9 mouse cellular contexts compared by ENCODE assay signal in the genomic region with DNA sequence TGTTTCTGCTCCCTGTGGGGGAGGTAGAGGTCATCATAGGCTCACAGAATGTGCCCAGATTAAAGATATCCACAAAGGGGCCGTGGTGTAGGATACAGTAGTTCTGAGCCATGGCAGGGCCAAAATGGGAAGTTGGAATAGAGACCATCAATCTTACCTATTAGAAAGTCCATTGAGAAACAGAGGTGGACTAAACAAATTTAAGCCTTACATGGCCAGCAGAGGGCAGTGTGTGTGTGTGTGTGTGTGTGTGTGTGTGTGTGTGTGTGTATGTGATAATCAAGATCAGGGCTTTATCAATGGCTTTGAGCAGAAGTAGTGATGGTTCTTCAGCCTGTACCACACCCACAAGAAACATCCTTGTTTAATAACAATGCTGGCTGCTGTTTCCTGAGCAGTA. TPM values are rescaled to one million over a fixed set of nuclear protein-coding genes. Genes with fewer than 3 reads are reported as not detected.
DNase-seq lines count a peak whose midpoint lies in the region; ATAC-seq and TF ChIP-seq lines count a peak whose summit lies in the region.
"Had no signal": no experiment of that assay in that cellular context is flagged by ENCODE, and none has a peak within 500 bp of the region (broad histone marks: within the 10 kb centered on the region; RNA-seq: fewer than 3 reads in every experiment).

No protein-coding gene starts in this region.

- TF ChIP-seq EP300 in CH12.LX (IDR thresholded peaks at IDR 0.05; ENCODE audit: low read length): no peak

- no peak overlapping the region for H3K9ac ChIP-seq in kidney, embryonic 15.5 days
- no peak overlapping the region for H3K9ac ChIP-seq in CH12.LX (ENCODE audit: insufficient read depth, low read depth)
- H3K9ac ChIP-seq: embryonic facial prominence, embryonic 15.5 days; limb, embryonic 15.5 days had no signal

- no peaks in the 10 kb centered on the region for H3K27me3 ChIP-seq in kidney, embryonic 15.5 days
- H3K27me3 ChIP-seq in CH12.LX (replicated peaks): peaks cover 50% of the 10 kb centered on the region
- H3K27me3 ChIP-seq: embryonic facial prominence, embryonic 15.5 days; limb, embryonic 15.5 days had no signal

- TF ChIP-seq RAD21 in CH12.LX (IDR thresholded peaks at IDR 0.05; ENCODE audit: low read depth, low read length): peak; percentile 46

- peak in 1 of 2 experiments; percentile 75; a peak in 2 of 4 replicates for TF ChIP-seq CTCF in CH12.LX (conservative IDR thresholded peaks at IDR 0.05 in 1 of 2, IDR thresholded peaks at IDR 0.05 in 1 of 2; ENCODE audit: low read depth in 2 of 2, low read length in 2 of 2)
- 0 out of 2 replicates have a peak, but pooled peaks have one; percentile 12 for TF ChIP-seq CTCF in bone marrow, adult 2 months (IDR thresholded peaks at IDR 0.05; ENCODE audit: control insufficient read depth, insufficient read depth, low read length)

- peaks cover 13% of the 10 kb centered on the region for H3K4me1 ChIP-seq in kidney, embryonic 15.5 days
- no peaks in the 10 kb centered on the region for H3K4me1 ChIP-seq in CH12.LX (ENCODE audit: control insufficient read depth in 1 of 2, insufficient read depth in 2 of 2)
- H3K4me1 ChIP-seq in bone marrow, adult 2 months (ENCODE audit: control insufficient read depth, insufficient read depth, low read length): no peaks in the 10 kb centered on the region; the same call in 1 of the 2 replicates

- H3K4me3 ChIP-seq in kidney, embryonic 15.5 days (replicated peaks): no peak overlapping the region
- H3K4me3 ChIP-seq in CH12.LX (replicated peaks in 1 of 3; ENCODE audit: low read depth in 2 of 3, low read length in 2 of 3, poor library complexity in 1 of 3): no peak overlapping the region
- no peak overlapping the region for H3K4me3 ChIP-seq in bone marrow, adult 2 months (replicated peaks; ENCODE audit: control insufficient read depth, low read depth, low read length)
- H3K4me3 ChIP-seq: embryonic facial prominence, embryonic 15.5 days; limb, embryonic 15.5 days had no signal

- H3K27ac ChIP-seq in kidney, embryonic 15.5 days: no peak overlapping the region
- H3K27ac ChIP-seq in CH12.LX (ENCODE audit: insufficient read depth, low read depth): no peak overlapping the region
- no peak overlapping the region for H3K27ac ChIP-seq in bone marrow, adult 2 months (ENCODE audit: control insufficient read depth, insufficient read depth, low read depth, low read length, poor library complexity)
- H3K27ac ChIP-seq: embryonic facial prominence, embryonic 15.5 days; limb, embryonic 15.5 days had no signal

- dilution Hi-C loops in CH12.LX (cut with MboI; ENCODE audit: extremely low pct_ligation_motif_present, extremely low pct_unique_long_range_greater_than_20kb, low sequenced_read_pairs): no loop called here

- no peaks in the 10 kb centered on the region for H3K36me3 ChIP-seq in kidney, embryonic 15.5 days
- no peaks in the 10 kb centered on the region for H3K36me3 ChIP-seq in CH12.LX (replicated peaks in 1 of 2; ENCODE audit: control insufficient read depth in 1 of 2, insufficient read depth in 1 of 2, low read length in 1 of 2)
- H3K36me3 ChIP-seq: embryonic facial prominence, embryonic 15.5 days; limb, embryonic 15.5 days had no signal

- WGBS in kidney, embryonic 15.5 days: 54% methylated on average over 1 of the region's 1 CpGs
- 6% methylated on average over 1 of the region's 1 CpGs for WGBS in bone marrow, adult 2 months

- no peaks in the 10 kb centered on the region for H3K9me3 ChIP-seq in kidney, embryonic 15.5 days (replicated peaks)
- no peaks in the 10 kb centered on the region for H3K9me3 ChIP-seq in CH12.LX (replicated peaks; ENCODE audit: low read length)
- H3K9me3 ChIP-seq: embryonic facial prominence, embryonic 15.5 days; limb, embryonic 15.5 days had no signal

- no peak overlapping the region for H3K4me2 ChIP-seq in kidney, embryonic 15.5 days
- no peak overlapping the region for H3K4me2 ChIP-seq in CH12.LX (ENCODE audit: insufficient read depth, low read depth, poor library complexity, severe bottlenecking)
- H3K4me2 ChIP-seq: embryonic facial prominence, embryonic 15.5 days; limb, embryonic 15.5 days had no signal

- no peak for ATAC-seq in kidney, embryonic 15.5 days (replicated peaks; ENCODE audit: low FRiP score)

- in situ Hi-C loops in CH12.LX (cut with MboI; ENCODE audit: low pct_ligation_motif_present, low pct_unique_long_range_greater_than_20kb, low sequenced_read_pairs): loop anchor here (25.0 kb wide), 1 partner anchor 359 kb away; no protein-coding TSS in a partner anchor

- no peaks in the 10 kb centered on the region for H3K79me2 ChIP-seq in CH12.LX (replicated peaks; ENCODE audit: control insufficient read depth, extremely low read depth, insufficient read depth, poor library complexity, severe bottlenecking)

- peak; percentile 62 for DNase-seq in kidney, adult 18-20 months
- DNase-seq in CH12.LX (ENCODE audit: extremely low read depth): peak; percentile 41
- peak; percentile 58 to 80 for DNase-seq in kidney, postnatal 25 days
- peak; percentile 60 for DNase-seq in retina, postnatal 1 day
- DNase-seq in MN1 (ENCODE audit: low spot score): no peak

- no peak for TF ChIP-seq POLR2A in CH12.LX (IDR thresholded peaks at IDR 0.05; ENCODE audit: low read depth, low read length)
- no peak for TF ChIP-seq POLR2A in bone marrow, adult 2 months (IDR thresholded peaks at IDR 0.05; ENCODE audit: borderline replicate concordance, control insufficient read depth, low read depth, low read length)

TF ChIP-seq in CH12.LX, 34 proteins besides CTCF, POLR2A, EP300 and RAD21:
- TF ChIP-seq RCOR1 (conservative IDR thresholded peaks at IDR 0.05; ENCODE audit: low read depth, low read length): no peak
- TF ChIP-seq MYC (IDR thresholded peaks at IDR 0.05; ENCODE audit: low read depth, low read length): no peak
- peak; percentile 37 for TF ChIP-seq ZNF384 (IDR thresholded peaks at IDR 0.05; ENCODE audit: low read depth, low read length)
- no peak for TF ChIP-seq MAX (IDR thresholded peaks at IDR 0.05; ENCODE audit: low read length)
- no peak for TF ChIP-seq MAZ (IDR thresholded peaks at IDR 0.05; ENCODE audit: low read depth, low read length)
- TF ChIP-seq MXI1 (IDR thresholded peaks at IDR 0.05; ENCODE audit: low read depth, low read length): no peak
- TF ChIP-seq TBP (conservative IDR thresholded peaks at IDR 0.05; ENCODE audit: low read depth, low read length): no peak
- TF ChIP-seq SMC3 (IDR thresholded peaks at IDR 0.05; ENCODE audit: low read depth, low read length): peak; percentile 75

RNA-seq across cellular contexts. Expression of a gene that starts 8.3 kb away (rescaled TPM):
- 12.8 and 16.4 TPM in 2 replicates for polyA plus RNA-seq in kidney, embryonic 15.5 days (2015; fragmentation: Nextera tagmentation; extraction: Ambion mirVana)
- total RNA-seq in CH12.LX (2012; rRNA removed) (8.1 and 13.7 TPM in 2 replicates), CH12.LX (2014; rRNA removed) (3.8 and 5.6 TPM in 2 replicates)
- polyA plus RNA-seq in CH12.LX (2012; ENCODE audit: insufficient read length, low read depth): 9.4 and 14.2 TPM in 2 replicates
- 2.2 and 4.9 TPM in 2 replicates for polyA plus RNA-seq in bone marrow, adult 2 months (2011; ENCODE audit: insufficient read depth, insufficient read length, low replicate concordance, missing spikeins)

RNA-seq across cellular contexts. Expression of a gene that starts 8.9 kb away (rescaled TPM):
- polyA plus RNA-seq in kidney, embryonic 15.5 days (2015; fragmentation: Nextera tagmentation; extraction: Ambion mirVana): 28.0 and 29.6 TPM in 2 replicates
- total RNA-seq in CH12.LX (2012; rRNA removed): not detected in 2 replicates
- total RNA-seq in CH12.LX (2014; rRNA removed): not detected in 2 replicates
- not detected in 2 replicates for polyA plus RNA-seq in CH12.LX (2012; ENCODE audit: insufficient read length, low read depth)
- 2.2 TPM in 1 of 2 replicates, not detected in the other for polyA plus RNA-seq in bone marrow, adult 2 months (2011; ENCODE audit: insufficient read depth, insufficient read length, low replicate concordance, missing spikeins)

RNA-seq across cellular contexts. Expression of a gene that starts 26.3 kb away (rescaled TPM):
- polyA plus RNA-seq in kidney, embryonic 15.5 days (2015; fragmentation: Nextera tagmentation; extraction: Ambion mirVana): 55.4 and 68.7 TPM in 2 replicates
- total RNA-seq in CH12.LX (2012; rRNA removed): 0.46 and 0.72 TPM in 2 replicates
- not detected in 2 replicates for total RNA-seq in CH12.LX (2014; rRNA removed)
- polyA plus RNA-seq in CH12.LX (2012; ENCODE audit: insufficient read length, low read depth): not detected in 2 replicates
- 6.9 and 9.2 TPM in 2 replicates for polyA plus RNA-seq in bone marrow, adult 2 months (2011; ENCODE audit: insufficient read depth, insufficient read length, low replicate concordance, missing spikeins)

RNA-seq across cellular contexts. Expression of a gene that starts 43.1 kb away (rescaled TPM):
- not detected in 2 replicates for polyA plus RNA-seq in kidney, embryonic 15.5 days (2015; fragmentation: Nextera tagmentation; extraction: Ambion mirVana)
- total RNA-seq in CH12.LX (2012; rRNA removed) (not detected in 2 replicates), CH12.LX (2014; rRNA removed) (not detected in 2 replicates)
- not detected in 2 replicates for polyA plus RNA-seq in CH12.LX (2012; ENCODE audit: insufficient read length, low read depth)
- not detected in 2 replicates for polyA plus RNA-seq in bone marrow, adult 2 months (2011; ENCODE audit: insufficient read depth, insufficient read length, low replicate concordance, missing spikeins)
- polyA plus RNA-seq: embryonic facial prominence, embryonic 15.5 days; limb, embryonic 15.5 days had no signal

RNA-seq across cellular contexts. Expression of a gene that starts 47.4 kb away (rescaled TPM):
- polyA plus RNA-seq in kidney, embryonic 15.5 days (2015; fragmentation: Nextera tagmentation; extraction: Ambion mirVana): 43.8 and 47.3 TPM in 2 replicates
- total RNA-seq in CH12.LX (2012; rRNA removed) (23.6 and 28.0 TPM in 2 replicates), CH12.LX (2014; rRNA removed) (11.5 and 12.8 TPM in 2 replicates)
- 9.7 and 10.7 TPM in 2 replicates for polyA plus RNA-seq in CH12.LX (2012; ENCODE audit: insufficient read length, low read depth)
- 3.4 and 5.5 TPM in 2 replicates for polyA plus RNA-seq in bone marrow, adult 2 months (2011; ENCODE audit: insufficient read depth, insufficient read length, low replicate concordance, missing spikeins)
